Mouse (Mus musculus): ENCODE data around the gene Nlgn1.

DNA sequence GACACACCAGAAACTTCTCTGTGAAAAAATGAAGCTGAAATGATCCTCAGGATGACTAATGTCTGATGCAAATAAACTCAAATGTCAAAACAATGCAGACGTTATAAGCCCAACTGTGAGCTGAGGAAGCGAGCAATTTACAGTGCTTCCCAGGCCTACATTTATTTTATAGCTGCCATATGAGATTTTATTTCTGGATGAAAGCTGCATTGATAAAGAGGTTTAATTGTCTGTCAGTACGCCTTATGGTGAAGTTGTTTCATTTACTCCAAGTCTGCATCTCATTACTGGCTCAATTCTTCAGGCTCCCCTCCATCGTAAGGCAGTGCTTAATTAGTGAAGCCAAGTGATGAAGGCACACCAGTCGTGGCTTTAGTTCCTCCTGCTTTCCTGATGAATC is 734.7 kb downstream of the Nlgn1 start:
- TF ChIP-seq CTCF (IDR thresholded peaks at IDR 0.05; ENCODE audit: insufficient read depth, low read length), result no peak
- TF ChIP-seq POLR2A (IDR thresholded peaks at IDR 0.05; ENCODE audit: borderline replicate concordance, extremely low read depth, low read depth, low read length), result no peak
